Mouse (Mus musculus): Measurements from ENCODE around the gene Txndc11. TPM values are rescaled to one million over a fixed set of nuclear protein-coding genes. Genes with fewer than 3 reads are reported as not detected.
A peak's percentile ranks its signal among the peaks of the same experiment; 100 is the strongest.
"Not testable (repeated sequence)": the region's sequence is repeated elsewhere in the genome, so short reads cannot be mapped to it uniquely, and the experiment has no call there.

Txndc11 gene
- polyA plus RNA-seq (2015; fragmentation: Nextera tagmentation; extraction: Ambion mirVana), result 37.4 and 41.6 TPM in 2 replicates

DNA sequence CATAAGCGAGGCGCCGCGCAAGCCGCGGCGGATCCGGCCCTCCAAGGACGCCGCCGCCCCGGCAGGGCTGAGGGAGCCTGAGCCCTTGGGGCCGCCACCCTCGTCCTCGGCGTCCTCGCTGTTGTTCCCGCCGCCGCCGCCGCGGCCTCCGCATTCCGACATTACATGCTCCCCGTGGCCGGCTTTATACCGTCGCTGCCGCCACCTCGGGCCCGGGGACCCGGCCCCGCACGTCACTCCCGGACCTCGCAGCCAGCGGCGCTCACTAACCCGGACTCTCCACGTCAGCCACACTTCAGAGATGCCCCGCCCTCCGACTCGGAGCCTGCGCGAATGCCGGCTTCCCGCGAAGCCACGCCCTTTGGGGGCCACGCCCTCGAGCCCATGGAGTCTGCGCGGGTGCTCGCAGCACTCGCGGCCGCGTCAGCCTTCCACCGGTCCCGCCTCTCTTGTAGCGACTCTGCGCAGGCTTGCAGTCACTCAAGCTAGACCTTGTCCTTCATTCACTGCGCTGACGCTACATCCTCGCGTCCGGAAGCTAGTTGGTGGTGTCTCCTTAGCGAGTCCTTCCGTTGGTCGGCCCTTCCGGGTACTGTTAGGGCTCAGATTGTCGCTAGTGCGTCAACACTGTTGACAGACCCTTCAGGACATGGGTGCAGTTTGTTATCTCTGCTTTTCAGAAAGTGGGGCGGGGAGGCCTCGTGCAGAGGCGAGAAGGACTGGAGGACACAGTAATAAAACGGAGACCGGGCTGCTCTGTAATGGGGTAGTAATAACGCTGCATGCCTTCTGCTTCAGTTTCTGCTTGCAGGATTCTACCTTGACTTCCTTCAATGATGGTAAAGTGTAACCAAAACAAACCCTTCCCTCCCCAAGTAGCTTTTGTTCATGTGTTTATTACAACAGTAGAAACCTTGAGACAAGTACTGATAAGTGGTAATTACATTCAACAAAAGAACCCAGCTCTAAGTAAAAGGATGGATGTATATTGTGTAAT is at the start of gene Txndc11:
Gene Txndc11, minus strand, starts transcription at position 303 of the 997 bp plus-strand sequence.
- Histone ChIP-seq H3K27ac (peak within 1 kb of the TSS; percentile 92), H3K9me3 (no peaks in the 10 kb centered on the region), H3K4me3 (peak within 1 kb of the TSS; percentile 86), H3K9ac (peak within 1 kb of the TSS; percentile 98), H3K4me1 (peaks cover 10% of the 10 kb centered on the region), H3K4me2 (peak within 1 kb of the TSS; percentile 55), H3K27me3 (no peaks in the 10 kb centered on the region), H3K36me3 (peaks cover 38% of the 10 kb centered on the region)
- ATAC-seq (ENCODE audit: insufficient number of reproducible peaks, low FRiP score, low TSS enrichment, low read depth), result peak; percentile 99
- under 1% methylated on average over 78 of the region's 80 CpGs for WGBS

DNA sequence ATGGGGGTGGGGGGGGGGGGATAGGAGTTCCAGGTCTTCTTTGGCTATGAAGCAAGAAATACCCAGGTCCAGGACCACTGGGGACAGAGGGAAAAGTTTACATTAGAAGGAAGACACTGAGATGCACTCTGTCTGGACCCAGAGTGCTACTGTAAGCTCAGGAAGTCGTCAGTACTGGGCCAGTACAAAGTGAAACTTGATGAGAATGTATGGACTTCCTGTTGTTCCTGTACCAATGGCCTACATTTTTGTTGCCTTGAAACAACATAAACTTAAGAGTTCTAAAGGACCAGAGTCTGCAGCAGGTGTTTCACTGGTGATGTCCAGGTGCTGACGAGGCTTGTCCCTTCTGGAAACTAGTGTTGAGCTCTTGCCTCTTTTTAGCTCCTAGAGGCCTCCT is 43.0 kb upstream of the Txndc11 start:
- no peaks in the 10 kb centered on the region for H3K27me3 ChIP-seq
- WGBS, result 65% methylated on average over 2 of the region's 2 CpGs
- H3K9me3 ChIP-seq, result no peaks in the 10 kb centered on the region
- no peaks in the 10 kb centered on the region for H3K36me3 ChIP-seq
- H3K4me3 ChIP-seq, result no peak overlapping the region
- H3K27ac ChIP-seq, result no peak overlapping the region
- ATAC-seq (ENCODE audit: insufficient number of reproducible peaks, low FRiP score, low TSS enrichment, low read depth), result no peak
- peaks cover 9% of the 10 kb centered on the region for H3K4me1 ChIP-seq
- no peak overlapping the region for H3K9ac ChIP-seq
- H3K4me2 ChIP-seq, result no peak overlapping the region

DNA sequence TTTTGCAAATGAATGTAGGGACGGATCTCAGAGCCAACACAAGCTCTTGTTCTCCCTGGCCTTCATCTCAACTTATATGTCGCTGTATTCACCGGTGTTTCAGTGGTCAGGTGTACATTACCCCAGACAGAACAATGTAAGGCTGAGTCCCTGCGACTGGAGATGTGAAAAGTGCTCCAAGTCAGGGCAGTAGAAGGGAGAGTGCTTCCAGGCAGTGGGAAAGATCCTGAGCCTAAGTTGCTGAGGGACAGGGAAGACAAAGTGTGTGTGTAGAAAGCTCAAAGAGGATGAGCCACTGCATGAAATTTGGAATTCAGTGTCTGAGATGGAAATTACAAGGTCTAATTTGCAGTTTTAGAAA is 42.4 kb upstream of the Txndc11 start:
- Histone ChIP-seq H3K27ac (peak overlapping the region; percentile 93), H3K9ac (peak overlapping the region; percentile 80), H3K9me3 (no peaks in the 10 kb centered on the region), H3K4me2 (peak overlapping the region; percentile 64), H3K4me1 (peaks cover 12% of the 10 kb centered on the region), H3K27me3 (no peaks in the 10 kb centered on the region), H3K36me3 (no peaks in the 10 kb centered on the region), H3K4me3 (peak overlapping the region; percentile 95)
- 6% methylated on average over 4 of the region's 4 CpGs for WGBS
- no peak for ATAC-seq (ENCODE audit: insufficient number of reproducible peaks, low FRiP score, low TSS enrichment, low read depth)

DNA sequence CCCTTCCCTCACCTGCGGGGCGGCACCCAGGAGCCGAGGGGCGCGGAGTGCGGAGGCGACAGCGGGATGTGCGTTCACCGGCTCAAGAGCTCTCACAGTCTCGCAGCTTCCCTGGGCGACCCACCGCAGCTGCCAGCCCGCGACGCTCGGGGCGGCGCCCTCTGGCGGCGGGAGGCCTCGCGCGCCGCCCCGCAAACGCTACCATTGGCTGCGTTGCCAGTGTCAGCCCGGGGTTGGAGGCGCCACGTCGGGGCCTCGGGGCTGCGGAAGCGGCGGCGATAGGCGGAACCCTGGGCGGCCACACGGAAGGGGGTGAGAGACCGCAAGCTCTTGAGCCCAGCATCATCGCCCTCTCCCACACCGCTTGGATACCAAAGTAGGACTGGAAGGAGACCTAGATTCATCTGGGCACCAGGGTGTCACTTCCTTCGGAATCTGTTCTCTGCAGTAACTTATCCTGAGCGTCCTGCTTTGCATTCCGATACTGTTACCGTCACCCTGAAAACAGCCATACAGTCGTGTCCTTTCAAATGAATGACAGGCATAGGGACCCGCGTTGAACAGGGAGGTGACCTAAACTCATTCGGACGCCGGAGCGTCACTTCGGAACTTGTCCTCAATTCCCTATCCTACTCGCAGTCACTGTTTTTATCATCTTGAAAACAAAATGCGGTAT is 41.9 kb upstream of the Txndc11 start, which contains the start of gene Zc3h7a:
Gene Zc3h7a, minus strand, starts transcription at position 186 of the 676 bp plus-strand sequence.
- Histone ChIP-seq H3K4me1 (peaks cover 16% of the 10 kb centered on the region), H3K36me3 (no peaks in the 10 kb centered on the region), H3K9me3 (no peaks in the 10 kb centered on the region), H3K4me2 (peak within 1 kb of the TSS; percentile 64), H3K4me3 (peak within 1 kb of the TSS; percentile 95), H3K27ac (peak within 1 kb of the TSS; percentile 93), H3K9ac (peak within 1 kb of the TSS; percentile 80), H3K27me3 (no peaks in the 10 kb centered on the region)
- ATAC-seq (ENCODE audit: insufficient number of reproducible peaks, low FRiP score, low TSS enrichment, low read depth), result peak; percentile 88
- under 1% methylated on average over 57 of the region's 57 CpGs for WGBS

DNA sequence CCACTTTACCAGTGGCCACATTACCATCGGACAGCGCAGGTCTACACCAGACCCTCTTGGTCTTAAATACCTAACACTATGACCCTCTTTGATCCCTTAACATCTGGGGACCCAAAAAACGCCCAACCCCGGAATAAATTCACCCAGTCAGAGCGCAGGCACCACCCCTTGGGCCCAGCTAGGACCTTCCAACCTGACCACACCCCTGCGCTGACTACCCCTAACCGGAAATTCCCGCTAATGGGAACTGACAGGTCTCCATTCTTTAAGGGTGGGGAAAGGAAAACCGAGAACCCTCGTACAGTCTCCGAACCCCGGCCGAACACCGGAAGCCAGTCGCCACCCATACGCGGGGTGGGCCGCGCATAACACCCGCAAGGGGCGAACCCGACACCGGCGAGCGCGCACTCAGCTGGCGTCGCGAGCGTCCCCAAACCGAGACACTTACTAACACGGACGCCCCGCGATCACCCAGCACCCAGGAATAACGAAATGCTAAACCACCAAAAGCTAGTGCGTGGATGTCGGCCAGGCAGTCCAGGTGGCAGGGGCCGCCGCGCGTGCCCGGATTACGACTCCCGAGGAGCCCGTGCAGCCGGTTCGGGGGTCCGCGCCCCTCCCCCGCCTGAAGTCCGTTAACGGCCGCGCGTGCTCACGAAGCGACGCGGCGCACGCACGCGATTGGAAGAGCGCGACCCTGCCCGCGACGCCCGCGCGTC is 41.2 kb upstream of the Txndc11 start:
- Histone ChIP-seq H3K27ac (peak overlapping the region; percentile 93), H3K4me1 (peaks cover 16% of the 10 kb centered on the region), H3K27me3 (no peaks in the 10 kb centered on the region), H3K36me3 (no peaks in the 10 kb centered on the region), H3K9ac (peak overlapping the region; percentile 80), H3K9me3 (no peaks in the 10 kb centered on the region), H3K4me3 (peak overlapping the region; percentile 95), H3K4me2 (peak overlapping the region; percentile 64)
- under 1% methylated on average over 72 of the region's 72 CpGs for WGBS
- ATAC-seq (ENCODE audit: insufficient number of reproducible peaks, low FRiP score, low TSS enrichment, low read depth), result peak; percentile 59

DNA sequence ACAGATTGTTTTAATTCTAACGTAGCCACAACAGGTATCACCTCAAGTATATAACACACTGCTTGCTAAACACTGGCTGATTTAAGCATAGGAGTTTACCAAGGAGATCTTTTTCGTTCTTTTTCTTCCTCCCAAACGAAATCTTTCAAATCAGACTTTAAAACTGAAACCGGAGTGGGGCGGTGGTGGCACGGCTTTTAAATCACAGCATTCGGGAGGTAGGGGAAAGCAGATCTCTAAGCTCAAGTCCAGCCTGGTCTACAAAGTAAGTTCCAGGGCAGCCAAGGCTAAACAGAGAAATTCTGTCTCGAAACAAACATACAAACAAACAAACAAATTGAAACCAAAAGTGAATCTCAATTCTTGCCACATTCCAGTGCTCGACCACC is 40.6 kb upstream of the Txndc11 start:
- Histone ChIP-seq H3K4me2 (peak overlapping the region; percentile 64), H3K9ac (peak overlapping the region; percentile 80; the same call in 1 of the 2 replicates), H3K4me3 (peak overlapping the region; percentile 95), H3K4me1 (peaks cover 16% of the 10 kb centered on the region), H3K27me3 (no peaks in the 10 kb centered on the region), H3K36me3 (no peaks in the 10 kb centered on the region), H3K27ac (peak overlapping the region; percentile 93), H3K9me3 (no peaks in the 10 kb centered on the region)
- 4% methylated on average over 9 of the region's 9 CpGs for WGBS
- no peak for ATAC-seq (ENCODE audit: insufficient number of reproducible peaks, low FRiP score, low TSS enrichment, low read depth)

DNA sequence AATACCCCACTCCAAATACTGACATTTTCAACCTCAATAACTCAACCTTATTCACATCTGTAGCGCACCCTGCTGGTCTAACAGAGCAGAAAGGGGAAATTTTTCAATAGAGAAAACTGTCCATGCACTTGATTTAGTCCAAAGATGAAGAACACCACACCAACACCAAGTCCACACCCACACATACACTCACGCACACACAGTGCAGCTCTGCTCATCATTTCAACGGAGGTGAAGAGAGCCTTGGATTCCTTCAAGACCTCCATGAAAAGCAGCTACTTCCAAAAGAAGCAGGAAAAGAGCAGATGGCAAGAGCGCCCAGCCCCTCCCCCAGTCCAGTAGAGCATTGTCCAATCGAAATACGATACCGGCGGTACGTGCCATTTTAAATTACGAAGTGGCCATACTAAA is 40.2 kb upstream of the Txndc11 start:
- ATAC-seq (ENCODE audit: insufficient number of reproducible peaks, low FRiP score, low TSS enrichment, low read depth), result no peak
- H3K27ac ChIP-seq, result peak overlapping the region; percentile 93
- 7% methylated on average over 10 of the region's 10 CpGs for WGBS

DNA sequence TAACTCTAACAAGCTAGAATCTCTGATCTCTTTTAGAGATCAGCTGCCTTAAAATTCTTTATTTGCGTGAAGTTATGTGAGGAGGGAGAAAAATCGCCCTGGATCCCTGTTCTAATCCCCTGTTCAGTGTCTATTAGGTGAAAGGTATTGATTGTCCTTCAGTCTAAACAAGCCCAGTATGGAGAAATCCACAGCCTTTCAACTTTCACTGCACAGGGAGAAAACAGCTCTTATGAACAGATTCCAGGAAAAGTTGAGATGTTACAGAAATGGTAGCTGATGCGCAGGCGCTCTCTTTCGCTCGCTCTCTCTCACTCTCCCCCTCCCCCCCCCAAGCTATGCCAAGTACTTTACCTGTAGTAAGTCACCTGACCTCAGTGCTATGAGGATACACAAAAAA is 37.2 kb upstream of the Txndc11 start:
- H3K4me2 ChIP-seq, result no peak overlapping the region
- H3K27me3 ChIP-seq, result no peaks in the 10 kb centered on the region
- 89% methylated on average over 6 of the region's 6 CpGs for WGBS
- no peak overlapping the region for H3K9ac ChIP-seq
- H3K27ac ChIP-seq, result no peak overlapping the region
- no peak for ATAC-seq (ENCODE audit: insufficient number of reproducible peaks, low FRiP score, low TSS enrichment, low read depth)
- peaks cover 12% of the 10 kb centered on the region for H3K4me1 ChIP-seq
- no peak overlapping the region for H3K4me3 ChIP-seq
- H3K9me3 ChIP-seq, result no peaks in the 10 kb centered on the region
- H3K36me3 ChIP-seq, result no peaks in the 10 kb centered on the region

More for the DNA sequence above, 40.2 kb upstream of the Txndc11 start:
- H3K27me3 ChIP-seq, result no peaks in the 10 kb centered on the region
- no peak overlapping the region for H3K9ac ChIP-seq
- H3K4me1 ChIP-seq, result peaks cover 16% of the 10 kb centered on the region
- no peaks in the 10 kb centered on the region for H3K9me3 ChIP-seq
- peak overlapping the region; percentile 95 for H3K4me3 ChIP-seq
- H3K36me3 ChIP-seq, result no peaks in the 10 kb centered on the region
- H3K4me2 ChIP-seq, result peak overlapping the region; percentile 64

DNA sequence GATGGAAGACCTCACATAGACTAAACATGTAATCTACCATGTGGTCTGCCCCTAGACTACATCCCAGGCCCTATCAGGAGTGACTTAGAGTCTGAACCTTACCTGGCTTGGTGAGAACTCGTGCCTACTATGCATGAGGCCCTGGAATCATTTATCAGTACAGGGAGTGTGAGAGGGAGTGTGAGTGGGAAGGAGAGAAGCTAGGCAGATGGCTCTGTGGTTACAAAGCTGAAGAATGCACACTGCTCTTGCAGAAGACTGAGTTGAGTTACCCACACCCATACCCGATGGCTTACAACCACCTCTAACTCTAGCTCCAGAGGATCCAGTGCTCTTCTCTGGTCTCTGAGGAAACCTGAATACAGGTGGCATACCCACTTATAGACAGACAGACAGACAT is 32.0 kb upstream of the Txndc11 start:
- H3K4me2 ChIP-seq, result no peak overlapping the region
- no peaks in the 10 kb centered on the region for H3K27me3 ChIP-seq
- H3K36me3 ChIP-seq, result peaks cover 20% of the 10 kb centered on the region
- WGBS, result 79% methylated on average over 2 of the region's 2 CpGs
- H3K27ac ChIP-seq, result no peak overlapping the region
- no peak overlapping the region for H3K4me3 ChIP-seq
- no peak for ATAC-seq (ENCODE audit: insufficient number of reproducible peaks, low FRiP score, low TSS enrichment, low read depth)
- peaks cover 6% of the 10 kb centered on the region for H3K4me1 ChIP-seq
- H3K9me3 ChIP-seq, result no peaks in the 10 kb centered on the region
- no peak overlapping the region for H3K9ac ChIP-seq

DNA sequence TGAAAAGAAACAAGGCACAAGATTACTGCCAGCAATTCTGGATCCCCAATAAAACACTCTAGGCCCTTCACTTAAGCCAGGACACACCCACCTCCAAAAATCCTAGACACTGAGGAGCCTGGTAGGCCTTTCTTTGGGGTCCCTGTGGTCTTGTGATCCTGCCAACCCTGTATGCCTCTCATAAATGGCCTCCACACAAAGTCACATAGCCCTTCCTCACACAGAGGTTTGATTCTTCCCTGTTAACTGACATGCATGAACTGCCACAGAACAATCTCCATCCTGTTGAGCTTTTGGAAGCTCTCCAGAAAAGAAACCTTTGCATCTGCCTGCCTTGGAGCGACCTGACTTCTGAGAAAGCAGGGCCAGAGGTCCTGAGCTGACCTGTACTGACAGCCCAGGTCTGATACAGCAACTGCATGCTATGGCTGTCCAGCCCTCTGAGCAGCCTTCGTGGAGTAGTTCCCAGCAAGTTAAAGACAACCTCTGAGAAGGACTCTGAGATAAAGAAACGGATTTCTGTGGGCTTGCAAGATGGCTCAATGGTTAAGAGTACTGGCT is 30.3 kb upstream of the Txndc11 start:
- Histone ChIP-seq H3K36me3 (peaks cover 27% of the 10 kb centered on the region), H3K4me1 (peaks cover 6% of the 10 kb centered on the region), H3K27ac (peak overlapping the region; percentile 69), H3K9ac (no peak overlapping the region), H3K4me3 (no peak overlapping the region), H3K9me3 (no peaks in the 10 kb centered on the region), H3K27me3 (no peaks in the 10 kb centered on the region), H3K4me2 (no peak overlapping the region)
- ATAC-seq (ENCODE audit: insufficient number of reproducible peaks, low FRiP score, low TSS enrichment, low read depth), result 0 out of 2 replicates have a peak, but pooled peaks have one; percentile 30
- WGBS, result 75% methylated on average over 3 of the region's 3 CpGs

DNA sequence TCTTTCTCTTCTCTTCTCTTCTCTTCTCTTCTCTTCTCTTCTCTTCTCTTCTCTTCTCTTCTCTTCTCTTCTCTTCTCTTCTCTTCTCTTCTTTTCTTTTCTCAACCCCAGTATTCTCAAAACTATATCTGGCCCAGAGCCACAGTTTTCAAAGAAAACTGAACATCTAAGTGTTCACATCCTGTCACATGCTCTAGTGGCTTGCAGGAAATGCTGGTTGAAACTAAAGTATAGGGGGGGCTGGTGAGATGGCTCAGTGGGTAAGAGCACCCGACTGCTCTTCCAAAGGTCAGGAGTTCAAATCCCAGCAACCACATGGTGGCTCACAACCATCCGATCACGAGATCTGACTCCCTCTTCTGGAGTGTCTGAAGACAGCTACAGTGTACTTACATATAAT is 23.3 kb upstream of the Txndc11 start:
- WGBS, result 69% methylated on average over 2 of the region's 3 CpGs
- H3K9ac ChIP-seq; H3K27ac ChIP-seq; H3K4me3 ChIP-seq; ATAC-seq (ENCODE audit: insufficient number of reproducible peaks, low FRiP score, low TSS enrichment, low read depth); H3K9me3 ChIP-seq; H3K27me3 ChIP-seq; H3K4me2 ChIP-seq; H3K4me1 ChIP-seq: not testable (repeated sequence)
- peaks cover 74% of the 10 kb centered on the region for H3K36me3 ChIP-seq

Data from limb, embryonic 15.5 days (tissue).